Mouse (Mus musculus): Measurements from ENCODE around the gene Rpp14. TPM values are rescaled to one million over a fixed set of nuclear protein-coding genes. Genes with fewer than 3 reads are reported as not detected.
"Not testable (repeated sequence)": the region's sequence is repeated elsewhere in the genome, so short reads cannot be mapped to it uniquely, and the experiment has no call there.

The Rpp14 gene
- polyA plus RNA-seq, 1 experiment from 2014 or later, result 71.9 TPM

- no peak for DNase-seq (ENCODE audit: low spot score)
Observed at GRCm38 (mm10) chr14:8113616-8114015, 33.4 kb downstream of the Rpp14 start.

GRCm38 (mm10) chr14:8114306-8114705 is 34.1 kb downstream of the Rpp14 start:
- no peak for DNase-seq (ENCODE audit: low spot score)

- DNase-seq (ENCODE audit: low spot score), result no peak
Observed at GRCm38 (mm10) chr14:8114756-8115155, 34.6 kb downstream of the Rpp14 start.

DNA sequence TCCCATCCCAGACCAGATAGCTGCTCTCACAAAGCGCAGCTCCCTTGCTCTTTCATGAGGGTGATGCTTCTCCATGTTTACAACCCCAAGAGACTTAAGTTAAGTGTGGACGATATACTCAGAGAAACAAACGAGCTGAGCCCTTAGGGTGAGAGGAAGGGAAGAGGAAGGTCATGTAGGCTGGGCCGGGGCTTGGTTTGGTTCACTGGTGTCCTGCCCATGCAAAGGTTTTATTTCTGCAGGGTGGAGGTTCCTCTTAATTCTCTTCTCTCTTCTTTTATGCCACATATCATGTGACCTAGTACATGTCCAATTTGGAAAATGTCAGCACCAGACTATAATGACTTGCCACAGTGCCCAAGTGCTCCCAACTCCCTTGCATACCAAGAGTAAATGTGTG is 35.6 kb downstream of the Rpp14 start:
- no peak for DNase-seq (ENCODE audit: low spot score)

GRCm38 (mm10) chr14:8117371-8117770 is 37.2 kb downstream of the Rpp14 start:
- DNase-seq (ENCODE audit: low spot score), result no peak

- no peak for DNase-seq (ENCODE audit: low spot score)
Observed at GRCm38 (mm10) chr14:8119454-8119853, 39.3 kb downstream of the Rpp14 start.

GRCm38 (mm10) chr14:8119904-8120303 is 39.7 kb downstream of the Rpp14 start:
- no peak for DNase-seq (ENCODE audit: low spot score)

- no peak for DNase-seq (ENCODE audit: low spot score)
Observed at GRCm38 (mm10) chr14:8123141-8123540, 43.0 kb downstream of the Rpp14 start.

DNA sequence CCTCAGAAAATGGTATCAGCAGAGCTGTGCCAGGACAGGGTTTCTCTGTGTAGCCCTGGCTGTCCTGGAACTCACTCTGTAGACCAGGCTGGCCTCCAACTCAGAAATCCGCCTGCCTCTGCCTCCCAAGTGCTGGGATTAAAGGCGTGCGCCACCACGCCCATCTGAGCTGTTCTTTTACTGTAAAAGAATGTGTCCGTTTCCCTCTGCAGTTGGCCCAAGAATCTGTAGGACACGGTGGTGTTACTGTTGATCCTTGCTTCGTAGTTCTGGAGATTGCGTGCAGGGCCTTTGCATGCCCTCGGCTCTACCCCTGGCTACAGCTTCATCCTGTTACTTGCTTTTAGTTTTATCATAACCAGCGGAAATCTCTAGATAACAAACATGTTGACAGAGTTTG is 43.4 kb downstream of the Rpp14 start:
- not testable (repeated sequence) for DNase-seq (ENCODE audit: low spot score)

GRCm38 (mm10) chr14:8124046-8124881 is 44.1 kb downstream of the Rpp14 start:
- DNase-seq (ENCODE audit: low spot score), result no peak

- no peak for DNase-seq (ENCODE audit: low spot score)
Observed at GRCm38 (mm10) chr14:8127971-8128370, 47.8 kb downstream of the Rpp14 start.

- DNase-seq (ENCODE audit: low spot score), result no peak
Observed at GRCm38 (mm10) chr14:8132789-8133188, 52.6 kb downstream of the Rpp14 start.

GRCm38 (mm10) chr14:8134234-8134633 is 54.1 kb downstream of the Rpp14 start:
- no peak for DNase-seq (ENCODE audit: low spot score)

GRCm38 (mm10) chr14:8135130-8135529 is 55.0 kb downstream of the Rpp14 start:
- no peak for DNase-seq (ENCODE audit: low spot score)

DNA sequence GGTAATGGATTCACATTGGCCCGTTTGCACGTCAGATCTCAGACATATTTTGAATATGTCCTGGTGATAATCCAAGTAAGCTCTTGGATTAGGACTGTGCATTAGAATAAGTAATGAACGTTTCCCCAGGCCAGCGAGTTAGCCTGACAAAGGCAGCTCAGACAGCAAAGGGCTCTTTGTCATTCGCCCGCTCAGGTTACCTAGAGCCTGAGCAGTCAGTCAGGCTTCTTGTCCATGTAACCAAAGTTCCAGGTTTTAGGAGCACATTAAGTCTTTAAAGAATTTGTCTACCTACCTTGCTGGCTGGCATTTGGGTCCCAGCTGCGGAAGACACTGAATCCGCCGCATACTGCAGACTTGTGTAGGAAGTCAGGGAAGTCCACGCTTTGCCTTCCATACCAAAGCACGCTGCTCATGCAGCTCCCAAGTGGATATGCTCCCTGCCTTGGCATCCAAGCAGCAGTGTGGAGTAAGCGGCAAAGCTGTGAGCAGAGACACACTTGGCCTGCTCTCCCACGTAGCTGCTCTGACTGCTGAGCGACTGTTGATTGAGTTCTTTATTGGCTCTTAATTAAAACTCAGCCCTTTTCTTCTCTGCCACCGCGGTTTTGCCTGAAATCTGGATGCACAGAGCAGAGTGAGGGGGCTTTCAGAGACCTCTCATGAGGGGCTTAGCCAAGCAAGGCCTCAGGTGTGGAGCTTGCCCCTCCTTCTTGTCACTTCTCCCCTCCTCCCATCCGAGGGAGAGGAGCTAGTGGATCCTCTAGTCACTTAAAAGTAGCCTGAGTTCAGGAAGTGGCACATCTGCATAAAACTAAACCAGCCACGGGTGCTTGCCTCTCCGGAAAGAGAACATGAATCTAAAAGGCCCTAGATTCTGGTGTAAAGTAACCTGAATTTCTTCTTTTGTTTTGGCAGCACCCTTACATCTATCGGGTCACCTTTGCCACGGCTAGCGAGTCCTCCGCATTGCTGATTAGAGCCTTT is 59.9 kb downstream of the Rpp14 start:
- DNase-seq (ENCODE audit: low spot score), result peak; percentile 5

GRCm38 (mm10) chr14:8141131-8141530 is 61.0 kb downstream of the Rpp14 start:
- no peak for DNase-seq (ENCODE audit: low spot score)

Other genes starting within 250 kb of the Rpp14 start
- gene Gm45521, start 123.1 kb upstream of the Rpp14 start, polyA plus RNA-seq (2015; fragmentation: Nextera tagmentation; extraction: Ambion mirVana), result not detected in 2 replicates
- 7.6 and 8.7 TPM in 2 replicates for gene Dnase1l3, start 85.8 kb upstream of the Rpp14 start, polyA plus RNA-seq (2015; fragmentation: Nextera tagmentation; extraction: Ambion mirVana)
- 26.9 and 30.7 TPM in 2 replicates for gene Abhd6, start 77.5 kb upstream of the Rpp14 start, polyA plus RNA-seq (2015; fragmentation: Nextera tagmentation; extraction: Ambion mirVana)
- 30.9 and 31.9 TPM in 2 replicates for gene Pxk, start 17.8 kb downstream of the Rpp14 start, polyA plus RNA-seq (2015; fragmentation: Nextera tagmentation; extraction: Ambion mirVana)
- gene Pdhb, start 92.7 kb downstream of the Rpp14 start, polyA plus RNA-seq (2015; fragmentation: Nextera tagmentation; extraction: Ambion mirVana), result 227 and 232 TPM in 2 replicates
- gene Kctd6, start 133.8 kb downstream of the Rpp14 start, polyA plus RNA-seq (2015; fragmentation: Nextera tagmentation; extraction: Ambion mirVana), result 10.2 and 12.6 TPM in 2 replicates
- gene Acox2, start 179.0 kb downstream of the Rpp14 start, polyA plus RNA-seq (2015; fragmentation: Nextera tagmentation; extraction: Ambion mirVana), result 0.71 and 0.75 TPM in 2 replicates
- gene Fam107a, start 237.7 kb downstream of the Rpp14 start, polyA plus RNA-seq (2015; fragmentation: Nextera tagmentation; extraction: Ambion mirVana), result 0.16 and 0.17 TPM in 2 replicates

Data from thymus, postnatal 0 days (tissue).